Mouse (Mus musculus): Measurements from ENCODE around the gene Olfr971. TPM values are rescaled to one million over a fixed set of nuclear protein-coding genes. Genes with fewer than 3 reads are reported as not detected.
"Not testable (repeated sequence)": the region's sequence is repeated elsewhere in the genome, so short reads cannot be mapped to it uniquely, and the experiment has no call there.

The Olfr971 gene
- total RNA-seq (2021): not detected
- long read RNA-seq, experiment 1: 0 reads
- long read RNA-seq, experiment 2: 0 reads

GRCm38 (mm10) chr9:39836576-39836975 lies at the start of gene Olfr971:
TSS of gene Olfr971 (plus strand) at chr9:39836876.
- intact Hi-C loops (cut with DNase I); DNase-seq: not testable (repeated sequence)

- intact Hi-C loops (cut with DNase I): no loop called here
- DNase-seq: no peak
These were observed 46.1 kb upstream of the Olfr971 start, which contains the start of gene Olfr969 for GRCm38 (mm10) chr9:39790558-39790957. TSS of gene Olfr969 (plus strand) at chr9:39790945.

- intact Hi-C loops (cut with DNase I): no loop called here
- no peak for DNase-seq
These were observed 28.1 kb upstream of the Olfr971 start, which contains the start of gene Olfr970 for GRCm38 (mm10) chr9:39808560-39808959. TSS of gene Olfr970 (plus strand) at chr9:39808860.

- DNase-seq: no peak
These were observed 29.4 kb downstream of the Olfr971 start, which contains the start of gene Olfr972 for GRCm38 (mm10) chr9:39866122-39866521. TSS of gene Olfr972 (plus strand) at chr9:39866422.

GRCm38 (mm10) chr9:39871986-39872385 lies 35.3 kb downstream of the Olfr971 start:
- DNase-seq; intact Hi-C loops (cut with DNase I): not testable (repeated sequence)

More at GRCm38 (mm10) chr9:39866122-39866521, 29.4 kb downstream of the Olfr971 start, which contains the start of gene Olfr972:
- intact Hi-C loops (cut with DNase I): no loop called here

GRCm38 (mm10) chr9:39877541-39878396 lies 41.1 kb downstream of the Olfr971 start:
- intact Hi-C loops (cut with DNase I); DNase-seq: not testable (repeated sequence)

Other genes with a start within 250 kb of the Olfr971 start
- 1 to 10 TPM in 1 of 2 experiments, under 1 TPM in 1; 0.92 to 1.3 TPM for gene AW551984, start 232.5 kb upstream of the Olfr971 start, total RNA-seq (2021)
- gene Olfr148, start 226.2 kb upstream of the Olfr971 start, total RNA-seq (2021): not detected
- not detected for gene Olfr960, start 215.5 kb upstream of the Olfr971 start, total RNA-seq (2021)
- gene Olfr961, start 191.8 kb upstream of the Olfr971 start, total RNA-seq (2021): not detected
- gene Olfr963, start 169.7 kb upstream of the Olfr971 start, total RNA-seq (2021): not detected
- gene Olfr149, start 129.8 kb upstream of the Olfr971 start, total RNA-seq (2021): not detected
- not detected for gene Olfr965, start 125.5 kb upstream of the Olfr971 start, total RNA-seq (2021)
- not detected for gene Olfr150, start 105.9 kb upstream of the Olfr971 start, total RNA-seq (2021)
- gene Olfr967, start 90.6 kb upstream of the Olfr971 start, total RNA-seq (2021): not detected
- gene Olfr968, start 53.6 kb upstream of the Olfr971 start, total RNA-seq (2021): not detected
- not detected for gene Olfr969, start 45.9 kb upstream of the Olfr971 start, total RNA-seq (2021)
- not detected for gene Olfr970, start 28.0 kb upstream of the Olfr971 start, total RNA-seq (2021)
- not detected for gene Olfr972, start 29.5 kb downstream of the Olfr971 start, total RNA-seq (2021)
- gene Olfr229, start 70.5 kb downstream of the Olfr971 start, total RNA-seq (2021): not detected
- gene Olfr974, start 100.6 kb downstream of the Olfr971 start, total RNA-seq (2021): not detected
- not detected for gene Olfr975, start 115.2 kb downstream of the Olfr971 start, total RNA-seq (2021)
- gene Olfr976, start 124.3 kb downstream of the Olfr971 start, total RNA-seq (2021): not detected
- not detected for gene Olfr978, start 155.2 kb downstream of the Olfr971 start, total RNA-seq (2021)
- not detected for gene Olfr979, start 166.6 kb downstream of the Olfr971 start, total RNA-seq (2021)
- gene Olfr980, start 172.7 kb downstream of the Olfr971 start, total RNA-seq (2021): not detected
- gene Olfr981, start 184.6 kb downstream of the Olfr971 start, total RNA-seq (2021): not detected
- gene Olfr982, start 237.0 kb downstream of the Olfr971 start, total RNA-seq (2021): not detected

Data from gastrocnemius, postnatal 36 days (tissue).